In genomic region chr9:92228867-92229832, GRCm38 (mm10) we compare ENCODE assay signal across 33 mouse cellular contexts. TPM values are rescaled to one million over a fixed set of nuclear protein-coding genes. Genes with fewer than 3 reads are reported as not detected.
DNase-seq lines count a peak whose midpoint lies in the region; ATAC-seq and TF ChIP-seq lines count a peak whose summit lies in the region.
"Had no signal": no experiment of that assay in that cellular context is flagged by ENCODE, and none has a peak within 500 bp of the region (broad histone marks: within the 10 kb centered on the region; RNA-seq: fewer than 3 reads in every experiment).

No protein-coding gene starts in this region.

- H3K9ac ChIP-seq in liver, postnatal 0 days (replicated peaks) = no peak overlapping the region
- no peak overlapping the region for H3K9ac ChIP-seq in liver, embryonic 12.5 days
- no peak overlapping the region for H3K9ac ChIP-seq in intestine, postnatal 0 days (ENCODE audit: low read depth, low read length)
- H3K9ac ChIP-seq in forebrain, embryonic 14.5 days (ENCODE audit: low read length) = no peak overlapping the region
- H3K9ac ChIP-seq: forebrain, postnatal 0 days; hindbrain, embryonic 13.5 days; kidney, embryonic 15.5 days; lung, embryonic 14.5 days; midbrain, embryonic 13.5 days had no signal

- H3K36me3 ChIP-seq in heart, embryonic 10.5 days = no peaks in the 10 kb centered on the region
- no peaks in the 10 kb centered on the region for H3K36me3 ChIP-seq in liver, postnatal 0 days (replicated peaks; ENCODE audit: insufficient read depth, low read length)
- no peaks in the 10 kb centered on the region for H3K36me3 ChIP-seq in liver, embryonic 12.5 days
- H3K36me3 ChIP-seq in intestine, postnatal 0 days (ENCODE audit: control insufficient read depth, insufficient read depth) = no peaks in the 10 kb centered on the region
- no peaks in the 10 kb centered on the region for H3K36me3 ChIP-seq in forebrain, embryonic 14.5 days (ENCODE audit: control insufficient read depth, insufficient read depth, low read length)
- H3K36me3 ChIP-seq: forebrain, embryonic 10.5 days; hindbrain, embryonic 13.5 days; kidney, embryonic 15.5 days; midbrain, embryonic 13.5 days had no signal

- no peak overlapping the region for H3K4me3 ChIP-seq in heart, embryonic 10.5 days
- no peak overlapping the region for H3K4me3 ChIP-seq in liver, postnatal 0 days (ENCODE audit: low read depth, low read length)
- H3K4me3 ChIP-seq in liver, embryonic 12.5 days = no peak overlapping the region
- no peak overlapping the region for H3K4me3 ChIP-seq in intestine, postnatal 0 days (ENCODE audit: low read depth, low read length)
- no peak overlapping the region for H3K4me3 ChIP-seq in forebrain, embryonic 14.5 days (ENCODE audit: low read depth, low read length)
- H3K4me3 ChIP-seq: forebrain, embryonic 10.5 days; hindbrain, embryonic 13.5 days; kidney, embryonic 15.5 days; megakaryocyte, embryonic 14.5 days; midbrain, embryonic 13.5 days had no signal

- no peak overlapping the region for H3K27ac ChIP-seq in heart, embryonic 10.5 days
- H3K27ac ChIP-seq in liver, postnatal 0 days (ENCODE audit: low read depth) = no peak overlapping the region
- H3K27ac ChIP-seq in liver, embryonic 12.5 days = no peak overlapping the region
- H3K27ac ChIP-seq in intestine, postnatal 0 days (ENCODE audit: low read depth, low read length) = peak overlapping the region; percentile 75
- H3K27ac ChIP-seq in forebrain, embryonic 14.5 days (ENCODE audit: low read depth, low read length) = no peak overlapping the region
- H3K27ac ChIP-seq: forebrain, embryonic 10.5 days; hindbrain, embryonic 13.5 days; kidney, embryonic 15.5 days; midbrain, embryonic 13.5 days had no signal

- no peak for TF ChIP-seq EP300 in liver, postnatal 0 days (IDR thresholded peaks at IDR 0.05; ENCODE audit: low read depth)

- ATAC-seq in liver, postnatal 0 days = peak; percentile 53
- no peak for ATAC-seq in liver, embryonic 12.5 days
- peak; percentile 92 for ATAC-seq in intestine, postnatal 0 days
- no peak for ATAC-seq in forebrain, embryonic 14.5 days
- ATAC-seq: forebrain, postnatal 0 days; midbrain, embryonic 13.5 days had no signal

- WGBS in heart, embryonic 10.5 days = 89% methylated on average over 16 of the region's 16 CpGs
- 67% methylated on average over 16 of the region's 16 CpGs for WGBS in liver, postnatal 0 days (ENCODE audit: insufficient replicate concordance)
- 64% methylated on average over 16 of the region's 16 CpGs for WGBS in liver, embryonic 12.5 days (ENCODE audit: insufficient replicate concordance)
- 54% methylated on average over 16 of the region's 16 CpGs for WGBS in intestine, postnatal 0 days
- WGBS in forebrain, embryonic 14.5 days = 92% methylated on average over 16 of the region's 16 CpGs

- DNase-seq in heart, adult 11 months = peak; percentile 62
- DNase-seq in heart, embryonic 10.5 days (ENCODE audit: low spot score) = no peak
- DNase-seq in liver, postnatal 0 days = no peak
- DNase-seq in forebrain, embryonic 14.5 days (ENCODE audit: low spot score) = no peak
- no peak for DNase-seq in gastrocnemius, postnatal 25 days
- DNase-seq: adrenal gland, adult 8-10 months; cerebellum, adult 11-12 months; cerebellum, postnatal 10 days; forebrain, postnatal 0 days; gastrocnemius, postnatal 14 days; heart, postnatal 36 days; kidney, adult 11 months; kidney, postnatal 4 days; layer of hippocampus, adult 9-11 months; lung, embryonic 14.5 days; lung, postnatal 36 days; right cerebral cortex, postnatal 25 days; thymus, postnatal 36 days had no signal

- H3K4me2 ChIP-seq in liver, postnatal 0 days (ENCODE audit: low read depth, low read length) = no peak overlapping the region
- H3K4me2 ChIP-seq in liver, embryonic 12.5 days = no peak overlapping the region
- peak overlapping the region; percentile 33 for H3K4me2 ChIP-seq in intestine, postnatal 0 days (replicated peaks; ENCODE audit: low read depth)
- H3K4me2 ChIP-seq in forebrain, embryonic 14.5 days (ENCODE audit: low read length) = no peak overlapping the region
- H3K4me2 ChIP-seq: heart, embryonic 11.5 days; hindbrain, embryonic 13.5 days; kidney, embryonic 15.5 days; lung, embryonic 14.5 days; midbrain, embryonic 13.5 days had no signal

- no peak for TF ChIP-seq CTCF in liver, postnatal 0 days (IDR thresholded peaks at IDR 0.05; ENCODE audit: low read depth)
- no peak for TF ChIP-seq CTCF in intestine, postnatal 0 days (IDR thresholded peaks at IDR 0.05; ENCODE audit: low read depth)

- H3K27me3 ChIP-seq in heart, embryonic 10.5 days (ENCODE audit: insufficient read depth, poor library complexity, severe bottlenecking) = no peaks in the 10 kb centered on the region
- no peaks in the 10 kb centered on the region for H3K27me3 ChIP-seq in liver, postnatal 0 days (ENCODE audit: insufficient read depth, low read length)
- H3K27me3 ChIP-seq in liver, embryonic 12.5 days (replicated peaks) = no peaks in the 10 kb centered on the region
- H3K27me3 ChIP-seq in intestine, postnatal 0 days (replicated peaks; ENCODE audit: control insufficient read depth, insufficient read depth, low read length) = no peaks in the 10 kb centered on the region
- H3K27me3 ChIP-seq in forebrain, embryonic 14.5 days (replicated peaks; ENCODE audit: control insufficient read depth, insufficient read depth, low read length) = no peaks in the 10 kb centered on the region
- H3K27me3 ChIP-seq: hindbrain, embryonic 13.5 days; kidney, embryonic 15.5 days; megakaryocyte, embryonic 14.5 days; midbrain, embryonic 13.5 days had no signal

- H3K9me3 ChIP-seq in heart, embryonic 10.5 days = no peaks in the 10 kb centered on the region
- H3K9me3 ChIP-seq in liver, postnatal 0 days (ENCODE audit: low read length) = no peaks in the 10 kb centered on the region
- H3K9me3 ChIP-seq in liver, embryonic 12.5 days (replicated peaks) = no peaks in the 10 kb centered on the region
- H3K9me3 ChIP-seq in intestine, postnatal 0 days (ENCODE audit: control insufficient read depth) = no peaks in the 10 kb centered on the region
- no peaks in the 10 kb centered on the region for H3K9me3 ChIP-seq in forebrain, embryonic 14.5 days (replicated peaks; ENCODE audit: control insufficient read depth, low read length)
- H3K9me3 ChIP-seq: forebrain, embryonic 10.5 days; hindbrain, embryonic 13.5 days; kidney, embryonic 15.5 days; megakaryocyte, embryonic 14.5 days; midbrain, embryonic 13.5 days had no signal

- peaks cover 5% of the 10 kb centered on the region; the same call in 1 of the 2 replicates for H3K4me1 ChIP-seq in heart, embryonic 10.5 days
- H3K4me1 ChIP-seq in liver, postnatal 0 days (ENCODE audit: insufficient read depth) = peaks cover 4% of the 10 kb centered on the region; the same call in 1 of the 2 replicates
- 0 out of 2 replicates have a peak, but pooled peaks cover 8% of the 10 kb centered on the region for H3K4me1 ChIP-seq in liver, embryonic 12.5 days
- no peaks in the 10 kb centered on the region for H3K4me1 ChIP-seq in intestine, postnatal 0 days (replicated peaks; ENCODE audit: control insufficient read depth, insufficient read depth, low read length)
- no peaks in the 10 kb centered on the region for H3K4me1 ChIP-seq in forebrain, embryonic 14.5 days (ENCODE audit: control insufficient read depth, insufficient read depth, low read length)
- H3K4me1 ChIP-seq: forebrain, embryonic 10.5 days; hindbrain, embryonic 13.5 days; kidney, embryonic 15.5 days; midbrain, embryonic 13.5 days had no signal

RNA-seq across cellular contexts. Expression of gene Plscr1, which starts 20.4 kb away (rescaled TPM):
- polyA plus RNA-seq in heart, embryonic 10.5 days (2016; fragmentation: Nextera tagmentation; extraction: Ambion mirVana) = 37.8 and 38.7 TPM in 2 replicates
- polyA plus RNA-seq in liver, postnatal 0 days (2015; fragmentation: Nextera tagmentation; extraction: Ambion mirVana) = 38.8 and 47.1 TPM in 2 replicates
- 23.1 and 23.8 TPM in 2 replicates for polyA plus RNA-seq in liver, embryonic 12.5 days (2016; fragmentation: Nextera tagmentation; extraction: Ambion mirVana)
- 152 TPM in 2 replicates for polyA plus RNA-seq in intestine, postnatal 0 days (2015; fragmentation: Nextera tagmentation; extraction: Ambion mirVana)
- polyA plus RNA-seq in forebrain, embryonic 14.5 days (2014; fragmentation: Nextera tagmentation; extraction: Ambion mirVana) = 7.1 and 8.6 TPM in 2 replicates
- total RNA-seq in gastrocnemius, postnatal 25 days (2021) = 1 to 10 TPM in 1 of 2 experiments, under 1 TPM in 1; 0.97 to 1.2 TPM

RNA-seq across cellular contexts. Expression of gene Plscr5, which starts 36.4 kb away (rescaled TPM):
- not detected in 2 replicates for polyA plus RNA-seq in heart, embryonic 10.5 days (2016; fragmentation: Nextera tagmentation; extraction: Ambion mirVana)
- polyA plus RNA-seq in liver, postnatal 0 days (2015; fragmentation: Nextera tagmentation; extraction: Ambion mirVana) = not detected in 2 replicates
- not detected in 2 replicates for polyA plus RNA-seq in liver, embryonic 12.5 days (2016; fragmentation: Nextera tagmentation; extraction: Ambion mirVana)
- polyA plus RNA-seq in intestine, postnatal 0 days (2015; fragmentation: Nextera tagmentation; extraction: Ambion mirVana) = not detected in 2 replicates
- polyA plus RNA-seq in forebrain, embryonic 14.5 days (2014; fragmentation: Nextera tagmentation; extraction: Ambion mirVana) = 0.24 TPM in 1 of 2 replicates, not detected in the other
- not detected for total RNA-seq in gastrocnemius, postnatal 25 days (2021)
- total RNA-seq: adrenal gland, adult 8-10 months; gastrocnemius, postnatal 14 days; heart, postnatal 36 days; left cerebral cortex, adult 18-20 months; left cerebral cortex, postnatal 25 days; MEL; monocyte, adult 5-6 weeks had no signal
- polyA plus RNA-seq: embryonic facial prominence, embryonic 11.5 days; forebrain, embryonic 10.5 days; heart, embryonic 11.5 days; kidney, embryonic 15.5 days; limb, embryonic 14.5 days; lung, embryonic 14.5 days; midbrain, embryonic 13.5 days; neural tube, embryonic 11.5 days had no signal

RNA-seq across cellular contexts. Expression of gene Plscr2, which starts 46.3 kb away (rescaled TPM):
- 0.85 and 2.6 TPM in 2 replicates for polyA plus RNA-seq in heart, embryonic 10.5 days (2016; fragmentation: Nextera tagmentation; extraction: Ambion mirVana)
- polyA plus RNA-seq in liver, postnatal 0 days (2015; fragmentation: Nextera tagmentation; extraction: Ambion mirVana) = 2.2 and 2.3 TPM in 2 replicates
- polyA plus RNA-seq in liver, embryonic 12.5 days (2016; fragmentation: Nextera tagmentation; extraction: Ambion mirVana) = 0.38 and 0.76 TPM in 2 replicates
- polyA plus RNA-seq in intestine, postnatal 0 days (2015; fragmentation: Nextera tagmentation; extraction: Ambion mirVana) = 2.8 TPM in 2 replicates
- polyA plus RNA-seq in forebrain, embryonic 14.5 days (2014; fragmentation: Nextera tagmentation; extraction: Ambion mirVana) = 0.46 and 0.93 TPM in 2 replicates
- 1 to 10 TPM; 1.3 to 1.5 TPM for total RNA-seq in gastrocnemius, postnatal 25 days (2021)
- total RNA-seq: monocyte, adult 5-6 weeks had no signal
- polyA plus RNA-seq: neural tube, embryonic 11.5 days had no signal

Comparison
In these comparisons a context has a peak if more than half of its experiments do, and no peak if none do; other contexts are left out.
1. ATAC-seq: peak in liver, postnatal 0 days (single experiment) and intestine, postnatal 0 days (single experiment); none in liver, embryonic 12.5 days (single experiment) and forebrain, embryonic 14.5 days (single experiment).